Mouse (Mus musculus) MEL (cell line): ENCODE measurements around the gene Birc6.

Experiments
- BHLHE40 ChIP-seq: IDR thresholded peaks from 2 replicates; pipeline ENCODE4 v1.6.1; 2012; ENCODE audit warnings: low read depth, mild to moderate bottlenecking, inconsistent platforms, low read length, improper control_type of control experiment, borderline replicate concordance
- CTCF ChIP-seq, 3 experiments: IDR thresholded peaks in 2 of 3; conservative IDR thresholded peaks in 1 of 3; 2 replicates each; pipeline ENCODE4 v1.5.1; 2011 to 2012; ENCODE audit warnings: low read length in 3 of 3, low read depth in 2 of 3, mild to moderate bottlenecking in 2 of 3, improper control_type of control experiment in 1 of 3, inconsistent platforms in 1 of 3, mixed read lengths in 1 of 3, moderate library complexity in 1 of 3; ENCODE audit not compliant: control insufficient read depth in 1 of 3, insufficient read depth in 1 of 3, poor library complexity in 1 of 3, severe bottlenecking in 1 of 3
- E2F4 ChIP-seq: IDR thresholded peaks from 2 replicates; pipeline ENCODE4 v1.6.1; 2011; ENCODE audit warnings: low read depth, low read length, improper control_type of control experiment, borderline replicate concordance
- EP300 ChIP-seq, 2 experiments: IDR thresholded peaks; 2 replicates each; pipeline ENCODE4 v1.6.1; 2011; ENCODE audit warnings: improper control_type of control experiment in 2 of 2, low read length in 2 of 2, low read depth in 1 of 2, mild to moderate bottlenecking in 1 of 2
- HCFC1 ChIP-seq: IDR thresholded peaks from 2 replicates; pipeline ENCODE4 v1.6.1; 2012; ENCODE audit warnings: low read depth, mild to moderate bottlenecking, inconsistent platforms, low read length, improper control_type of control experiment, moderate library complexity
- MAX ChIP-seq: IDR thresholded peaks from 2 replicates; pipeline ENCODE4 v1.6.1; 2011; ENCODE audit warnings: low read length, improper control_type of control experiment
- TCF12 ChIP-seq: IDR thresholded peaks from 2 replicates; pipeline ENCODE4 v1.6.1; 2014; ENCODE audit warnings: low read depth, mild to moderate bottlenecking, inconsistent platforms, low read length, improper control_type of control experiment, moderate library complexity
- USF2 ChIP-seq, 2 experiments: IDR thresholded peaks; 2 replicates each; pipeline ENCODE4 v1.6.1; 2011 to 2012; ENCODE audit warnings: improper control_type of control experiment in 2 of 2, low read length in 2 of 2, borderline replicate concordance in 1 of 2, inconsistent platforms in 1 of 2, low read depth in 1 of 2, mild to moderate bottlenecking in 1 of 2; ENCODE audit not compliant: insufficient read depth in 1 of 2
- ZMIZ1 ChIP-seq: IDR thresholded peaks from 2 replicates; pipeline ENCODE4 v1.6.1; 2012; ENCODE audit warnings: low read depth, mild to moderate bottlenecking, inconsistent platforms, low read length, improper control_type of control experiment, moderate library complexity

DNA sequence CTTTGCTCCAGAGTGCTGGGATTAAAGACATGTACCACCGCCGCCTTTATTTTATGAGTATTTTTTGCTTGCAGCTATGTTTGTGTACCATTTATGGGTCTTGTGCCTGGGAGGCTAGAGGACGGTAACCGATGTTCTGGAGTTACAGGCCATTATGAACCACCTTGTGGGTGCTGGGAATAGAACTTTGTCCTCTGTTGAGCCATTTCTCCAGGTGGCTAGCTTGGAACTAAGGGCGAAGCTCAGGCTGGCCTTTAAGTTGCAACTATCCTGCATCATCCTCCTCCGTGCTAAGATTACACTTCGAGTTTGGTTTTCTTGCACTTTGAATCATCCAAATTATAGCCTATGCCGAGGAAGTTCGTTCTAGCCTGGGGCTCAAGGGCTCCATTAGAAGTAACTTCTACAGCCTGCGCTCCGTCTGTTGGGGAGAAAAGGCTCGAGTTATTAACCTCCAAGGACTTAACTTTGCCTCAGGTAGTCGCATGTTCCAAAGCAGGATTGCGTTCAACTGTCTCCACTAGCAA is 189.1 kb downstream of the Birc6 start:
- TF ChIP-seq CTCF (IDR thresholded peaks at IDR 0.05 in 2 of 3, conservative IDR thresholded peaks at IDR 0.05 in 1 of 3; ENCODE audit: control insufficient read depth in 1 of 3, insufficient read depth in 1 of 3, low read depth in 2 of 3, low read length in 3 of 3, poor library complexity in 1 of 3, severe bottlenecking in 1 of 3) (no peak), HCFC1 (no peak), USF2 (IDR thresholded peaks at IDR 0.05; ENCODE audit: borderline replicate concordance in 1 of 2, insufficient read depth in 1 of 2, low read depth in 1 of 2, low read length in 2 of 2) (no peak), BHLHE40 (no peak), ZMIZ1 (no peak), TCF12 (no peak), MAX (no peak), E2F4 (no peak), EP300 (IDR thresholded peaks at IDR 0.05; ENCODE audit: low read depth in 1 of 2, low read length in 2 of 2) (no peak)
